Mouse (Mus musculus) kidney, adult 2 months (tissue): ENCODE results near the gene Dbx2. TPM values are rescaled to one million over a fixed set of nuclear protein-coding genes. Genes with fewer than 3 reads are reported as not detected.

ENCODE experiments used
- DNase-seq: peaks from one replicate; pipeline ENCODE4 v3.0.0; 2021
- H3K27ac ChIP-seq: fragments of 200-500 bp; 2 replicates; pipeline ENCODE4 v1.5.1; 2012; ENCODE audit warnings: low read depth, low read length, control low read depth, inconsistent platforms; ENCODE audit not compliant: insufficient read depth
- H3K27me3 ChIP-seq: fragments of 200-500 bp; replicated peaks from 2 replicates; pipeline ENCODE4 v1.6.1; 2012; ENCODE audit warnings: mild to moderate bottlenecking, moderate library complexity, low read length, inconsistent platforms; ENCODE audit not compliant: control insufficient read depth, insufficient read depth
- H3K36me3 ChIP-seq: fragments of 200-500 bp; 2 replicates; pipeline ENCODE4 v1.6.1; 2012; ENCODE audit warnings: mild to moderate bottlenecking, moderate library complexity, low read length, inconsistent platforms; ENCODE audit not compliant: control insufficient read depth, insufficient read depth
- H3K4me1 ChIP-seq: fragments of 200-500 bp; 2 replicates; pipeline ENCODE4 v1.6.1; 2011; ENCODE audit warnings: low read length; ENCODE audit not compliant: control insufficient read depth, insufficient read depth
- H3K4me3 ChIP-seq: fragments of 200-500 bp; 2 replicates; pipeline ENCODE4 v1.5.1; 2011; ENCODE audit warnings: mild to moderate bottlenecking, low read depth, low read length, control low read depth; ENCODE audit not compliant: insufficient read depth
- CTCF ChIP-seq: fragments of 200-500 bp; conservative IDR thresholded peaks from 2 replicates; pipeline ENCODE4 v1.5.1; 2011; ENCODE audit warnings: low read depth, mild to moderate bottlenecking, control low read depth, low read length, moderate library complexity, mixed read lengths; ENCODE audit not compliant: insufficient read depth, insufficient read length
- POLR2A ChIP-seq: fragments of 200-500 bp; IDR thresholded peaks from one replicate; pipeline ENCODE4 v1.6.1; 2011; ENCODE audit warnings: low read depth, low read length, control low read depth
- WGBS: fragments of 180-500 bp; shearing (Covaris S2); methylation state at CpG from one replicate; pipeline ENCODE4 v1.1.7; 2018; 5-methylcytosine and 5-hydroxymethylcytosine counted together
- polyA plus RNA-seq: library from polyadenylated mRNA; depleted of rRNA; stranded (reverse); fragments of >200 nt; gene quantifications from 2 replicates; pipeline ENCODE4 v1.2.3, GENCODE M21; 2012; rRNA removed

Dbx2 gene
- not detected in 2 replicates for polyA plus RNA-seq

GRCm38 (mm10) chr15:95655860-95656259 is at the start of gene Dbx2:
Gene Dbx2, minus strand, starts transcription at chr15:95655960.
- Histone ChIP-seq H3K36me3 (no peaks in the 10 kb centered on the region), H3K27ac (no peak within 1 kb of the TSS), H3K27me3 (peaks cover 3% of the 10 kb centered on the region; the same call in 1 of the 2 replicates), H3K4me3 (no peak within 1 kb of the TSS), H3K4me1 (no peaks in the 10 kb centered on the region)
- WGBS = 86% methylated on average over 5 of the region's 5 CpGs
- DNase-seq = no peak
- TF ChIP-seq CTCF (no peak), POLR2A (no peak)

GRCm38 (mm10) chr15:95702206-95702605 is 46.4 kb upstream of the Dbx2 start:
- no peaks in the 10 kb centered on the region for H3K36me3 ChIP-seq
- 46% methylated on average over 9 of the region's 9 CpGs for WGBS
- no peak overlapping the region for H3K4me3 ChIP-seq
- H3K27me3 ChIP-seq = no peaks in the 10 kb centered on the region
- H3K27ac ChIP-seq = no peak overlapping the region
- DNase-seq = no peak
- no peaks in the 10 kb centered on the region for H3K4me1 ChIP-seq
- no peak for TF ChIP-seq CTCF
- no peak for TF ChIP-seq POLR2A

- no peak for DNase-seq
- H3K4me3 ChIP-seq = no peak overlapping the region
- 36% methylated on average over 4 of the region's 4 CpGs for WGBS
- H3K4me1 ChIP-seq = no peaks in the 10 kb centered on the region
- TF ChIP-seq POLR2A (no peak), CTCF (no peak)
- H3K36me3 ChIP-seq = no peaks in the 10 kb centered on the region
- no peak overlapping the region for H3K27ac ChIP-seq
- H3K27me3 ChIP-seq = no peaks in the 10 kb centered on the region
Observed at GRCm38 (mm10) chr15:95701573-95701972, 45.8 kb upstream of the Dbx2 start.

DNA sequence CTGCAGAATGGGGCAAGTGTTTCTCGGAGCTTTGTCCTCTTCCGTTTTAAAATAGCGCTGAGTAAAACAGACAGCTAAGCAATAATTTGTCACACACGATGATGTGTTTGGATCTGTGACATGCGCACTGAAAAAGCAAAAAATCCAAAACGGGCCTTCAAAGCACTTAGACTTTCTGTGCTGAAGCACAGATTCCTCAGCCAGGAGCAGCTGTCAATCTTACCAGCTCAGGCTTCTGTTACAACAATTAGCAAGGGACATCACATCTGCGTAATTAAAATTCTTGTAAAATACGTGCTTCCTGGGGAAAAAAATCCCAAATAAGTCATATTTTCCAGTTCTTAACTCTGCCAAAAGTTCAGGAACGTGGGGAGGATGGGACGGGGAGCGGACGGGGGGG is 43.6 kb upstream of the Dbx2 start:
- no peak for TF ChIP-seq CTCF
- no peak for TF ChIP-seq POLR2A
- no peaks in the 10 kb centered on the region for H3K36me3 ChIP-seq
- no peaks in the 10 kb centered on the region for H3K27me3 ChIP-seq
- DNase-seq = no peak
- no peak overlapping the region for H3K4me3 ChIP-seq
- H3K27ac ChIP-seq = no peak overlapping the region
- WGBS = 72% methylated on average over 12 of the region's 12 CpGs
- no peaks in the 10 kb centered on the region for H3K4me1 ChIP-seq

GRCm38 (mm10) chr15:95693759-95694158 is 38.0 kb upstream of the Dbx2 start:
- H3K27me3 ChIP-seq = no peaks in the 10 kb centered on the region
- no peak overlapping the region for H3K27ac ChIP-seq
- H3K4me3 ChIP-seq = no peak overlapping the region
- TF ChIP-seq POLR2A (no peak), CTCF (peak; percentile 19; the same call in 1 of the 2 replicates)
- no peaks in the 10 kb centered on the region for H3K36me3 ChIP-seq
- 83% methylated on average over 3 of the region's 3 CpGs for WGBS
- H3K4me1 ChIP-seq = no peaks in the 10 kb centered on the region
- DNase-seq = no peak

DNA sequence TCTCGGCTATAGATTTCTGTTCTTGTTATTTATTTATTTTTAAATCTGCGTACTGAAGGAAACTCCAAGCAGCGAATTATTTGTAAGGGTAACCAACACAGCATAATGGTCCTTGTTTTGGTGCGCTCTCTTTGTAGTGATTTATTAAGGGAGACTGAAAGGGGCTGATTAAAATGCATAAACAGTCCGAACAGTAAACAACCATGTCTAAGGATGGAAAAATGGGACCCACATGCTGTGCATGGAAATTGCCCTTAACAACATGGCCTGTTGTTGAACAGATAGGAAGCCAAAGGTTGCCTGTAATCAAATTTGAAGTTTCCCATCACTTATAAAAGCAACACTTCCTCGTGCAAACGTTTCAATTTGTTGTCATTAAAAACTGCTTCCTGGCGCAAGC is 35.8 kb upstream of the Dbx2 start:
- Histone ChIP-seq H3K4me3 (no peak overlapping the region), H3K27ac (no peak overlapping the region), H3K36me3 (no peaks in the 10 kb centered on the region), H3K4me1 (no peaks in the 10 kb centered on the region), H3K27me3 (no peaks in the 10 kb centered on the region)
- WGBS = 53% methylated on average over 8 of the region's 8 CpGs
- no peak for DNase-seq
- no peak for TF ChIP-seq POLR2A
- no peak for TF ChIP-seq CTCF

- no peaks in the 10 kb centered on the region for H3K4me1 ChIP-seq
- no peaks in the 10 kb centered on the region for H3K36me3 ChIP-seq
- no peak overlapping the region for H3K27ac ChIP-seq
- H3K27me3 ChIP-seq = no peaks in the 10 kb centered on the region
- TF ChIP-seq CTCF = no peak
- no peak for TF ChIP-seq POLR2A
- no peak overlapping the region for H3K4me3 ChIP-seq
- WGBS = 54% methylated on average over 5 of the region's 5 CpGs
- DNase-seq = no peak
Observed at GRCm38 (mm10) chr15:95691129-95691528, 35.4 kb upstream of the Dbx2 start.

DNA sequence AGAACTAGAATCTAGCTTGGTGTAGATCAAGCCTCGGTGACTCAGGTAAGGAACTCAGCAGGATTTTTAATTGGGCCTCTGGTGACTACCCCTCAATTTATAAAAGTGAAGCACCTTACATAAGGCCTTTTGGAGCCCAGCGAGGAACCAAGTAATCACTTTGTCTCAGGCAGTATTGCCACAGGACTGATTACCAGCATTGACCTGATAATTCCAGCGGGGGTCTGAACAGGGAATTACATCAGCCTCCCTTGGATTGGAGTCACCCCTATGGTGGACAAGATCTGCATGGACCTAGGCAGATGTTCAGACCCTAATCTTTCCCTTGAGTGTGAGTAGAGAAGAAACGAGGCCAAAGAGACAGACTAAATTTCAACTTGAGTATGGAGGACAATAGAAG is 26.9 kb upstream of the Dbx2 start:
- Histone ChIP-seq H3K27ac (no peak overlapping the region), H3K27me3 (no peaks in the 10 kb centered on the region), H3K4me3 (no peak overlapping the region), H3K4me1 (no peaks in the 10 kb centered on the region), H3K36me3 (no peaks in the 10 kb centered on the region)
- TF ChIP-seq CTCF (no peak), POLR2A (no peak)
- WGBS = 90% methylated on average over 4 of the region's 4 CpGs
- no peak for DNase-seq
